Mouse (Mus musculus): ENCODE data around the gene Olfr1258. TPM values are rescaled to one million over a fixed set of nuclear protein-coding genes. Genes with fewer than 3 reads are reported as not detected.
"Not testable (repeated sequence)": the region's sequence is repeated elsewhere in the genome, so short reads cannot be mapped to it uniquely, and the experiment has no call there.

The Olfr1258 gene
- polyA plus RNA-seq (2014; fragmentation: Nextera tagmentation; extraction: Ambion mirVana) = not detected in 2 replicates

DNA sequence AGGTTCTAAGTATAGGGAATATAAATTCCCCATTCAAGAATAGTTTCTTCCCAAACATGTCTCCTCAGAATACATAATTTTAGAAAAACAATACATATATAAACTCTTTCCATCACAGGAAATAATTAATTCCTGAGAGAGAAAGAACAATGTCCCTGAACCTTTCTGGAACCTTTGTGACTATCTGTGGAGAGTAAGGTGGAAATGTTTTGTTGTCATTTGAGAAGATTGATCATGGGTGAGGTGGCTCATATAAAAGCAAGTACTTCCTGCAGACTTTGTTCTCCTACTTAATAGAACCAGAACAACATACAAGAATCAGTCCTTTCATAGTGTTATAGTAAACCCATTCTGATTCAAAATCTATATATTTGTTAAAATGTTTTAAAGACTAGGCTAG lies at the start of gene Olfr1258:
Gene Olfr1258 (plus strand): TSS at position 301 of the 400 bp plus-strand sequence.
- no peaks in the 10 kb centered on the region for H3K4me1 ChIP-seq (replicated peaks; ENCODE audit: control insufficient read depth, insufficient read depth, low read length)
- ATAC-seq (ENCODE audit: low FRiP score) (no peak), DNase-seq (ENCODE audit: low spot score) (no peak)
- H3K9ac ChIP-seq = no peak within 1 kb of the TSS
- no peaks in the 10 kb centered on the region for H3K36me3 ChIP-seq (replicated peaks; ENCODE audit: control insufficient read depth, insufficient read depth)
- H3K4me2 ChIP-seq (replicated peaks) = no peak within 1 kb of the TSS
- H3K4me3 ChIP-seq (replicated peaks; ENCODE audit: low read length) = no peak within 1 kb of the TSS
- H3K27me3 ChIP-seq (ENCODE audit: control insufficient read depth, insufficient read depth, low read length) = no peaks in the 10 kb centered on the region
- no peaks in the 10 kb centered on the region for H3K9me3 ChIP-seq (ENCODE audit: control insufficient read depth, low read length)
- no peak within 1 kb of the TSS for H3K27ac ChIP-seq

GRCm38 (mm10) chr2:89878137-89878536 lies 49.0 kb upstream of the Olfr1258 start, which contains the start of gene Olfr1257:
TSS of gene Olfr1257 (plus strand) at chr2:89878437.
- Histone ChIP-seq H3K27me3 (ENCODE audit: control insufficient read depth, insufficient read depth, low read length) (no peaks in the 10 kb centered on the region), H3K27ac (no peak within 1 kb of the TSS), H3K9me3 (ENCODE audit: control insufficient read depth, low read length) (no peaks in the 10 kb centered on the region), H3K4me2 (replicated peaks) (no peak within 1 kb of the TSS), H3K9ac (no peak within 1 kb of the TSS), H3K4me3 (replicated peaks; ENCODE audit: low read length) (no peak within 1 kb of the TSS), H3K36me3 (replicated peaks; ENCODE audit: control insufficient read depth, insufficient read depth) (no peaks in the 10 kb centered on the region), H3K4me1 (replicated peaks; ENCODE audit: control insufficient read depth, insufficient read depth, low read length) (no peaks in the 10 kb centered on the region)
- DNase-seq (ENCODE audit: low spot score) = no peak
- no peak for ATAC-seq (ENCODE audit: low FRiP score)
- 95% methylated on average over 1 of the region's 1 CpGs for WGBS

DNA sequence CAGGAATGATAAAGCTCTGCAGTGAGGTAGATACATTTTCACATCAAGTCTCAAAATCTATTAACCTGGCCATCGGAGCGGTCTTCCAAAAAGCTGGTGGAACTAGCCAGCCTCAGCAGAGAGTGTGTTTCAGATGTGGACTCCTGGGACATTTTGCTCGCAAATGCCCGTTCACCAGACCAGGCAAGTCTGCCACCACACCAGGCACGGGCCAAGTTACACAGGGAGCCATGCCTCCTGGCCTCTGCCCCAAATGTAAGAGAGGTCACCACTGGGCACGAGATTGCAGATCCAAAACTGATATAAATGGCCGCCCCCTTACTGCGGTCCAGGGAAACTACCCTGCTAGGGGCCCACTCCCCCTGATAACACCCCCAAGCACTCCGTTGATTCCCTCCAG lies 14.5 kb upstream of the Olfr1258 start:
- not testable (repeated sequence) for DNase-seq (ENCODE audit: low spot score); H3K4me3 ChIP-seq (replicated peaks; ENCODE audit: low read length); H3K9me3 ChIP-seq (ENCODE audit: control insufficient read depth, low read length); H3K4me2 ChIP-seq (replicated peaks); ATAC-seq (ENCODE audit: low FRiP score); H3K27ac ChIP-seq; H3K27me3 ChIP-seq (ENCODE audit: control insufficient read depth, insufficient read depth, low read length); H3K9ac ChIP-seq; H3K36me3 ChIP-seq (replicated peaks; ENCODE audit: control insufficient read depth, insufficient read depth); H3K4me1 ChIP-seq (replicated peaks; ENCODE audit: control insufficient read depth, insufficient read depth, low read length)
- WGBS = 92% methylated on average over 9 of the region's 9 CpGs

DNA sequence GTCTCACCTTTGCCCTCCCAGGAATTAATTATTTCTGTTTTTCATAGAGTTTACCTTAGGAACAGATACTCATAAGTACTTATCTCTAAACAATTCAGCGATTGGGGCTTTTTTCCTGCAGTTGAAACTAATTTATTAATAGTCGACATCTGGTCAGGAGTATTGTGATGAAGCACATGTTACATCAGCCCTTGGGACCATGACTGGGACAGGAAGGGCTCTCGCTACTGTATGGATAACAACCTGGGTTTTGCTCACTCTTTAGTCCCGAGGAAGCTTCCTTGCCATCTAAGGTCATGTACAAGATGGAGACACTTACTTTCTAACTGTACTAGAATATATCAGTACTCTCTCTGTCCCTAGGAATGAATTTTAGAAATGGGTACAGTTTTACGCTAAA lies 21.5 kb downstream of the Olfr1258 start, which contains the start of gene Olfr1259:
Gene Olfr1259 (minus strand): TSS at position 101 of the 400 bp plus-strand sequence.
- H3K4me3 ChIP-seq (replicated peaks; ENCODE audit: low read length) = no peak within 1 kb of the TSS
- H3K4me2 ChIP-seq (replicated peaks) = no peak within 1 kb of the TSS
- DNase-seq (ENCODE audit: low spot score) = no peak
- H3K9ac ChIP-seq = no peak within 1 kb of the TSS
- H3K36me3 ChIP-seq (replicated peaks; ENCODE audit: control insufficient read depth, insufficient read depth) = no peaks in the 10 kb centered on the region
- H3K4me1 ChIP-seq (replicated peaks; ENCODE audit: control insufficient read depth, insufficient read depth, low read length) = no peaks in the 10 kb centered on the region
- no peaks in the 10 kb centered on the region for H3K9me3 ChIP-seq (ENCODE audit: control insufficient read depth, low read length)
- ATAC-seq (ENCODE audit: low FRiP score) = no peak
- H3K27ac ChIP-seq = no peak within 1 kb of the TSS
- 93% methylated on average over 5 of the region's 5 CpGs for WGBS
- no peaks in the 10 kb centered on the region for H3K27me3 ChIP-seq (ENCODE audit: control insufficient read depth, insufficient read depth, low read length)

- 60% methylated on average over 2 of the region's 2 CpGs for WGBS
- no peaks in the 10 kb centered on the region for H3K9me3 ChIP-seq (ENCODE audit: control insufficient read depth, low read length)
- H3K9ac ChIP-seq = no peak within 1 kb of the TSS
- ATAC-seq (ENCODE audit: low FRiP score) = no peak
- no peaks in the 10 kb centered on the region for H3K27me3 ChIP-seq (ENCODE audit: control insufficient read depth, insufficient read depth, low read length)
- H3K27ac ChIP-seq = no peak within 1 kb of the TSS
- DNase-seq (ENCODE audit: low spot score) = no peak
- H3K4me2 ChIP-seq (replicated peaks) = no peak within 1 kb of the TSS
- H3K4me1 ChIP-seq (replicated peaks; ENCODE audit: control insufficient read depth, insufficient read depth, low read length) = no peaks in the 10 kb centered on the region
- H3K4me3 ChIP-seq (replicated peaks; ENCODE audit: low read length) = no peak within 1 kb of the TSS
- H3K36me3 ChIP-seq (replicated peaks; ENCODE audit: control insufficient read depth, insufficient read depth) = no peaks in the 10 kb centered on the region
Observed at GRCm38 (mm10) chr2:89974184-89974583, 47.1 kb downstream of the Olfr1258 start, which contains the start of gene Olfr1260. TSS of gene Olfr1260 (plus strand) at chr2:89974340.

DNA sequence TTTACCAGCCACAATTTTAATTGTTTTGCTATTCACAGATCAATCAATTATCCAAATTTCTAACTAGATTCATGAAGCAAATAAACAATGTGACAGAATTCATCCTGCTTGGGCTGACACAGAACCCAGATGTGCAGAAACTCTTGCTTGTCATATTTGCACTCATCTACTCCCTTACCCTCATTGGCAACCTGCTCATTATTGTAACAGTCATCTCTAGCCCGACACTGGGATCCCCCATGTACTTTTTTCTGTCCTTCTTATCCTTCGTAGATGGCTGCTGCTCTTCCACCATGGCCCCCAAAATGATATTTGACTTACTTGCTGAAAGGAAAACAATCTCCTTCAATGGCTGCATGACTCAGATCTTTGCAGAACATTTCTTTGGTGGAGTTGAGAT lies 50.6 kb downstream of the Olfr1258 start:
- Histone ChIP-seq H3K4me2 (replicated peaks) (no peak overlapping the region), H3K9me3 (ENCODE audit: control insufficient read depth, low read length) (no peaks in the 10 kb centered on the region), H3K27ac (no peak overlapping the region), H3K4me3 (replicated peaks; ENCODE audit: low read length) (no peak overlapping the region), H3K27me3 (ENCODE audit: control insufficient read depth, insufficient read depth, low read length) (no peaks in the 10 kb centered on the region), H3K4me1 (replicated peaks; ENCODE audit: control insufficient read depth, insufficient read depth, low read length) (no peaks in the 10 kb centered on the region), H3K36me3 (replicated peaks; ENCODE audit: control insufficient read depth, insufficient read depth) (no peaks in the 10 kb centered on the region), H3K9ac (no peak overlapping the region)
- DNase-seq (ENCODE audit: low spot score) (no peak), ATAC-seq (ENCODE audit: low FRiP score) (no peak)
- WGBS = 90% methylated on average over 2 of the region's 2 CpGs

Other genes with a start within 250 kb of the Olfr1258 start
- gene Olfr1252, start 202.3 kb upstream of the Olfr1258 start, polyA plus RNA-seq (2014; fragmentation: Nextera tagmentation; extraction: Ambion mirVana) = not detected in 2 replicates
- gene Olfr1253, start 170.2 kb upstream of the Olfr1258 start, polyA plus RNA-seq (2014; fragmentation: Nextera tagmentation; extraction: Ambion mirVana) = not detected in 2 replicates
- not detected in 2 replicates for gene Olfr1254, start 133.7 kb upstream of the Olfr1258 start, polyA plus RNA-seq (2014; fragmentation: Nextera tagmentation; extraction: Ambion mirVana)
- gene Olfr1255, start 115.3 kb upstream of the Olfr1258 start, polyA plus RNA-seq (2014; fragmentation: Nextera tagmentation; extraction: Ambion mirVana) = not detected in 2 replicates
- gene Olfr1256, start 85.8 kb upstream of the Olfr1258 start, polyA plus RNA-seq (2014; fragmentation: Nextera tagmentation; extraction: Ambion mirVana) = not detected in 2 replicates
- 0.21 and 0.23 TPM in 2 replicates for gene Olfr48, start 79.1 kb upstream of the Olfr1258 start, polyA plus RNA-seq (2014; fragmentation: Nextera tagmentation; extraction: Ambion mirVana)
- not detected in 2 replicates for gene Olfr1257, start 48.9 kb upstream of the Olfr1258 start, polyA plus RNA-seq (2014; fragmentation: Nextera tagmentation; extraction: Ambion mirVana)
- gene Olfr1259, start 21.4 kb downstream of the Olfr1258 start, polyA plus RNA-seq (2014; fragmentation: Nextera tagmentation; extraction: Ambion mirVana) = not detected in 2 replicates
- not detected in 2 replicates for gene Olfr1260, start 47.0 kb downstream of the Olfr1258 start, polyA plus RNA-seq (2014; fragmentation: Nextera tagmentation; extraction: Ambion mirVana)
- not detected in 2 replicates for gene Olfr1261, start 63.9 kb downstream of the Olfr1258 start, polyA plus RNA-seq (2014; fragmentation: Nextera tagmentation; extraction: Ambion mirVana)
- not detected in 2 replicates for gene Olfr1262, start 72.8 kb downstream of the Olfr1258 start, polyA plus RNA-seq (2014; fragmentation: Nextera tagmentation; extraction: Ambion mirVana)
- gene Olfr1263, start 84.8 kb downstream of the Olfr1258 start, polyA plus RNA-seq (2014; fragmentation: Nextera tagmentation; extraction: Ambion mirVana) = not detected in 2 replicates
- not detected in 2 replicates for gene Olfr1264, start 98.3 kb downstream of the Olfr1258 start, polyA plus RNA-seq (2014; fragmentation: Nextera tagmentation; extraction: Ambion mirVana)
- gene Olfr1265, start 108.0 kb downstream of the Olfr1258 start, polyA plus RNA-seq (2014; fragmentation: Nextera tagmentation; extraction: Ambion mirVana) = not detected in 2 replicates
- not detected in 2 replicates for gene Olfr140, start 136.3 kb downstream of the Olfr1258 start, polyA plus RNA-seq (2014; fragmentation: Nextera tagmentation; extraction: Ambion mirVana)
- gene Olfr1269, start 194.1 kb downstream of the Olfr1258 start, polyA plus RNA-seq (2014; fragmentation: Nextera tagmentation; extraction: Ambion mirVana) = not detected in 2 replicates
- gene Olfr32, start 215.0 kb downstream of the Olfr1258 start, polyA plus RNA-seq (2014; fragmentation: Nextera tagmentation; extraction: Ambion mirVana) = not detected in 2 replicates
- not detected in 2 replicates for gene Olfr1270, start 225.8 kb downstream of the Olfr1258 start, polyA plus RNA-seq (2014; fragmentation: Nextera tagmentation; extraction: Ambion mirVana)